1 mouse cellular context compared by ENCODE assay signal in the genomic region with DNA sequence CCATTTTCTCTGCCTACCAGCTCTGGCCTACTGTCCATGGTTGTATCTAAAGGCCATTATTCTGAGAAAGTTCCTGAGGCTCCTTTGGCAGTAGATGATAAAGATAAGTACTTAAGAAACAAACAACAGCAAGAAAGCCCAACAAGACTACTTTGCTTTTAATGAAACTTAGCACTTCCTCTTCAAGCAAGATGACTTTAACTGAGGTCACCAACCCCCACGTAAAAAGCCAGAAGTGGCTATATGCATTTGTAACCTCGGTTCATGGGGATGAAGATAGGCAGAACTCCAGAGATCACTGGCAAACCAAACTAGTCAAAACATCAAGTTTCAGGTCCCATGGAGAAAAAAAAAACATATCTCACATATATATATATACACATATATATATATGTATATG.
TF ChIP-seq lines count a peak whose summit lies in the region.

No protein-coding gene starts in this region.

TF ChIP-seq in CH12.LX, 34 proteins besides CTCF, POLR2A, EP300 and RAD21 (continued from another document):
- no peak for TF ChIP-seq ZNF384 (IDR thresholded peaks at IDR 0.05; ENCODE audit: low read depth, low read length)
- TF ChIP-seq ETS1 (conservative IDR thresholded peaks at IDR 0.05; ENCODE audit: low read depth, low read length): no peak
- no peak for TF ChIP-seq JUND (conservative IDR thresholded peaks at IDR 0.05; ENCODE audit: low read depth, low read length)
- TF ChIP-seq MAX (IDR thresholded peaks at IDR 0.05; ENCODE audit: low read length): no peak
